Mouse (Mus musculus) cerebellum, adult (tissue): ENCODE results near the gene Apbb2.

Source experiments
- ATAC-seq: cut with Nextera tagmentation; 2 replicates; pipeline ENCODE4 v1.9.2; 2017; ENCODE audit warnings: mild to moderate bottlenecking, moderate library complexity, mixed read lengths; ENCODE audit not compliant: insufficient number of reproducible peaks, low FRiP score, low TSS enrichment

Apbb2 gene

DNA sequence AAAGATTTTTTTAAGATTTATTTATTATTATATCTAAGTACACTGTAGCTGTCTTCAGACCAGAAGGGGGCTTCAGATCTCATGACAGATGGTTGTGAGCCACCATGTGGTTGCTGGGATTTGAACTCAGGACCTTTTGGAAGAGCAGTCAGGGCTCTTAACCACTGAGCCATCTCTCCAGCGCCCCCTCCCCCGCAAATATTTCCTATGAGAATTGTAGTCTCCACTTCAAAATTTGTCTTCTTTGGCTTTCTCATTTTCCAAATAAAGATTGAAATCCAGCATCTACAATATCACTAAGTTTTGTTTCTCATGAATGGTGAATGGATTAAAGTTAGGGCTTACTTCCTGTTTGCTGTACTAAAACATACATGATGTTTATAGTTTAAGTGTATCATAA is 356.1 kb downstream of the Apbb2 start:
- ATAC-seq: no peak

DNA sequence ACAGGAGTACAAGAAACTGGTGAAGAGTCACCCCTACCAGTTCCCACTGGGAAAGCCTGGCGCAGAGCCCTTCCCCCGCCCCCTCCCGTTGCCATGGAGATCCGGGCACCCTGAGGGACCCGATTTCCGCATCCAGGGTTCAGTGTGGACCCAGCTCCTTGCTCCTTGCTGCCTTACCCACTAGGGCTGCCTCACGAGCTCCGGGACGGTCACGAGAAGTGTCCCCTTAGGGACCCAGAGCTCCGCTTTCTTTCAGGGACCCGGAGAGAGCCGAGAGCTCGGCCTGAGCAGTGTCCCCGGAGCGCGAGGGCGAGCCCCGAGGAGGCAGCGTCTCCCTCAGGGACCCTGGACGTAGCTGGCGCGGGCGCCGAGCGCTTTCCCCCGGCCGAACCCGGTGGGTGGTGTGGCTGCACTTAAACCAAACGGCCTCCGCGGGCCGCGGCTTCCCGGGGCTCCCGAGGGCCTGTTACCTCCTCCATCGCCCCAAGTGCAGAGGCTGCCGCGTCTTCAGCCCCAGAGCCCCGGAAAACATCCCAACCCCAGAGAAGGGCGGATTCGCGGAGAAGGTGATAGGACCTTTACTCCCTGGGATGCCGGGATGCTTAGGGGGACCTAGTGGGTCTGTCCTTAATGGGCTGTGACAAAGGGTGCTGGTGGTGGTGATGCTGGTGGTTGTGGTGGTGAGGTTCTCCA is 358.7 kb downstream of the Apbb2 start, which contains the start of gene Nsun7:
Gene Nsun7, plus strand, starts transcription at position 142 of the 693 bp plus-strand sequence.
- ATAC-seq: peak; percentile 89

DNA sequence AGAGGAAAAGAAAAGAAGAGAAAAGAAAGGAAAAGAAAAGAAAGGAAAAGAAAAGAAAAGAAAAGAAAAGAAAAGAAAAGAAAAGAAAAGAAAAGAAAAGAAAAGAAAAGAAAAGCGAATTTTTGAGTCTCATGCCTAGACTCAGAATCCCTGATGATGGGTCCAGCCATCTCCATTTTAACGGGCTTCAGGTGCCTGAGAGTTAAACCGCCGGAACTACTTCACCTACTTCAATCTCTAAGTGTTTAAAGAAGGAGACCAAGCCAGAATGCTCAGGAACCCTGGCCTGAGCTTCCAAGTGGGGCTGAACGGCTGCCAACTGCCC is 359.2 kb downstream of the Apbb2 start:
- peak; percentile 23; the same call in 1 of the 2 replicates for ATAC-seq

DNA sequence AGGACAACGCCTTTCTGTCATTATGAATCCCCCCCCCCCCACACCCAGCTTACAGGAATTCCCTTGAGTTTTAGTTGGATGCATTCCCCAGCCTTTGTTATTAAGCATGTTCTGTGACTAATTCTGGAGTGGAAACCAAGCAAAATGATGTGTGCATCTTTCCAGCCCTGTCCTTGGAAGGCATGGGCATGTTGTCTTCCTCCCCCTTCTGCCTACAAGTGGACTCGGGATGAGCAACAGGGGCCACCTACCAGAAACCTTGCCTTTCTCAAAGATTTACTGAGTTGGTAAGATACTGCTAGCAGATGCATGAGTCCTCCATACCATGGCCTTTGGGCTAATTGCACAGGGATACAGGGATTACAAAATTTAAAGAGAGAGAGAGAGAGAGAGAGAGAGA is 359.6 kb downstream of the Apbb2 start:
- ATAC-seq: no peak

DNA sequence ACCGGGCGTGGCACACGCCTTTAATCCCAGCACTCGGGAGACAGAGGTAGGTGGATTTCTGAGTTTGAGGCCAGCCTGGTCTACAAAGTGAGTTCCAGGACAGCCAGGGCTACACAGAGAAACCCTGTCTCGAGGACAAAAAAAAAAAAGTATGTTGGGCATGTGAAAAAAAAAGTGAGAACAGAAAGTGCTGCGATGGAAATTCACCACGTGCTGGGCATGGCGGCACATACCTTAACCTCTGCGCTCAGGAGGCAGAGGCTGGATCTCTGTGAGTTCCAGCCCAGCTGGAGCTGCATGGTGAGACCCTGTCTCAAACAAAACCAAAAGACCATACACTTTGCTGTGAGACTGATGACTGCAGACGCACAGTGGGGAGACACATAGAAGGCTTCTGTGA is 363.5 kb downstream of the Apbb2 start:
- no peak for ATAC-seq

DNA sequence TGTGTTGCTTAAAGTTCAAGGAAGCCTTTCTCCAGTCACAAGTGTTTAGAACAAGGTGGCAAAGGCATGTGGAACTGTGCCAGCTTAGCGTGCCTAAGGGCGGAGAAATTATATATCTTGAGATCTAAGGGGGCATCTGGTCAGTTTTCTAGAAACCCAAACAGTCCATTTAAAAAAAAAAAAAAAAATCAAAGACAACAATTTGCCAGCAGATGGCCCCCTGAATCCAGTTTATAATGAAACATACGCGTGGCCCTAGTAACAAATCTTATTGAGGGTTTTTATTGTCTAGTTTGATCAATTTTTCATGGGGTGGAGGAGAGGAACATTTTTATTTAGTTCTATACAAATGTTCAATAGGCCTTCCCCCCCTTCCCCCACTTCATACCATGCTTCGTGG is 365.4 kb downstream of the Apbb2 start:
- ATAC-seq: no peak
